Mouse (Mus musculus) kidney, postnatal 0 days (tissue): ENCODE measurements around the gene Ano2. TPM values are rescaled to one million over a fixed set of nuclear protein-coding genes. Genes with fewer than 3 reads are reported as not detected.

Experiments used
- ATAC-seq: fragments of 200-750 bp; cut with Nextera tagmentation; replicated peaks from 2 replicates; pipeline ENCODE4 v1.8.0; 2017; ENCODE audit warnings: low read depth, moderate number of reproducible peaks, moderate TSS enrichment, moderate library complexity; ENCODE audit not compliant: low FRiP score
- DNase-seq: peaks from one replicate; pipeline ENCODE4 v3.0.0-alpha.2; 2016; ENCODE audit warnings: low spot score
- H3K27ac ChIP-seq: fragments of 300-500 bp; sonication (generic); 2 replicates; pipeline ENCODE4 v1.5.1; 2014; ENCODE audit warnings: mild to moderate bottlenecking
- H3K27me3 ChIP-seq: fragments of 300-500 bp; sonication (generic); 2 replicates; pipeline ENCODE4 v1.6.1; 2014; ENCODE audit warnings: low read length, mixed read lengths; ENCODE audit not compliant: insufficient read depth
- H3K36me3 ChIP-seq: fragments of 300-500 bp; sonication (generic); 2 replicates; pipeline ENCODE4 v1.6.1; 2014; ENCODE audit warnings: low read length, mixed read lengths; ENCODE audit not compliant: insufficient read depth
- H3K4me1 ChIP-seq: fragments of 300-500 bp; sonication (generic); replicated peaks from 2 replicates; pipeline ENCODE4 v1.6.1; 2014; ENCODE audit warnings: antibody characterized with exemption, low read length, mixed read lengths; ENCODE audit not compliant: insufficient read depth
- H3K4me2 ChIP-seq: fragments of 300-500 bp; sonication (generic); 2 replicates; pipeline ENCODE4 v1.6.1; 2014; ENCODE audit warnings: mild to moderate bottlenecking, low read length, moderate library complexity, mixed read lengths
- H3K4me3 ChIP-seq: fragments of 300-500 bp; sonication (generic); replicated peaks from 2 replicates; pipeline ENCODE4 v1.5.1; 2014; ENCODE audit warnings: low read depth, low read length
- H3K9ac ChIP-seq: fragments of 300-500 bp; sonication (generic); 2 replicates; pipeline ENCODE4 v1.6.1; 2014; ENCODE audit warnings: low read depth, low read length
- H3K9me3 ChIP-seq: fragments of 300-500 bp; sonication (generic); replicated peaks from 2 replicates; pipeline ENCODE4 v1.6.1; 2016; ENCODE audit warnings: low read length, inconsistent platforms, mixed read lengths
- CTCF ChIP-seq: IDR thresholded peaks from 2 replicates; pipeline ENCODE4 v1.5.1; 2016; ENCODE audit warnings: antibody characterized with exemption, low read depth, mild to moderate bottlenecking, moderate library complexity
- WGBS: fragments of 180-500 bp; shearing (Covaris S2); extraction: QIAGEN DNeasy Blood & Tissue Kit; methylation state at CpG from one replicate; pipeline ENCODE4 v1.1.7; 2014; 5-methylcytosine and 5-hydroxymethylcytosine counted together
- polyA plus RNA-seq: library from polyadenylated mRNA; unstranded; fragments of >200 nt; fragmentation: Nextera tagmentation; extraction: Ambion mirVana; gene quantifications from 2 replicates; pipeline ENCODE4 v1.2.1, GENCODE M21; 2015

Ano2 gene
- polyA plus RNA-seq, 1 experiment from 2014 or later: 0.33 TPM

GRCm38 (mm10) chr6:125841284-125841683 lies 151.1 kb downstream of the Ano2 start:
- ATAC-seq: no peak
- WGBS: 40% methylated on average over 3 of the region's 3 CpGs

DNA sequence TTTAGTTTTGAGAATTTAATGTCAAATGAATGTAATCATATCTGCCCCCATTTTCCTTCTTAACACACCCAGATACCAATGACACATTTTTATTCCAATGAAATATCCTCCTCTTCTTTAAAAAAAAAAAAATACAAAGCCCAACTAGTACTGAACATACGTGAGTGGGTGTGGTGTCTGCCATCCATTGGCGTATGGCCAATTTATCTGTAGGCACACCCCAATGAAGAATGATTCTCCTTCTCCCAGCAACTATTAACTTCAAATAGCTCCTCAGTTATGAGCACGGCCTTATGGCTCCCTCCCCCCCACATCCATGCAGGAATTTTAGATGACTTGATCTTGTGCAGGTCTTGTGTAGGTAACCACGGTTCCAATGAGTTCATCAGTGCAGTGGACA lies 161.0 kb downstream of the Ano2 start:
- ATAC-seq (no peak), DNase-seq (no peak)
- Histone ChIP-seq H3K4me2 (no peak overlapping the region), H3K27ac (no peak overlapping the region), H3K4me1 (no peaks in the 10 kb centered on the region), H3K9ac (no peak overlapping the region), H3K9me3 (no peaks in the 10 kb centered on the region), H3K27me3 (no peaks in the 10 kb centered on the region), H3K4me3 (no peak overlapping the region), H3K36me3 (no peaks in the 10 kb centered on the region)
- 83% methylated on average over 4 of the region's 4 CpGs for WGBS
- no peak for TF ChIP-seq CTCF

More at GRCm38 (mm10) chr6:125841284-125841683, 151.1 kb downstream of the Ano2 start:
- Histone ChIP-seq H3K9me3 (no peaks in the 10 kb centered on the region), H3K4me2 (no peak overlapping the region), H3K4me3 (no peak overlapping the region), H3K27ac (no peak overlapping the region), H3K9ac (no peak overlapping the region), H3K4me1 (no peaks in the 10 kb centered on the region), H3K27me3 (no peaks in the 10 kb centered on the region), H3K36me3 (no peaks in the 10 kb centered on the region)
- TF ChIP-seq CTCF: no peak
- DNase-seq: peak; percentile 41

DNA sequence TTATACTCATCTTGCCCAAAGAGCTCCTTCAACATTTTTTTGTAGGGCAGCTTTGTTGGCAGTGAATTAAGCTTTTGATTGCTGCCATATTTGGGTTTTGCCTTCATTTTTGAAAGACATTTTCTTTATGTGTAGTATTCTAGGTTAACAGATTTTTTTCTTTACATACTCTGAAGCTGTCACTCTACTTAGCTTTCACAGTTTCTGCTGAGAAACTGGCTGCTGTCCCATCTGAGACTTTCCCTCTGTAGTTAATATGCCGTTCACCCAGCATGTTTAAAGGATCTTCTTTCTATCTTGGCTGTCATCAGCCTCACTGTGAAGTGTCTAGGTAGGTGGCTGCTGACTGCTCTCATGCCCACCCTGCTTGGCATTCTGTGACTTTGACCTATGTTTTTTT lies 168.1 kb downstream of the Ano2 start:
- H3K4me2 ChIP-seq: no peak overlapping the region
- no peak overlapping the region for H3K4me3 ChIP-seq
- no peak overlapping the region for H3K27ac ChIP-seq
- no peaks in the 10 kb centered on the region for H3K36me3 ChIP-seq
- WGBS: 46% methylated on average over 1 of the region's 1 CpGs
- DNase-seq (no peak), ATAC-seq (no peak)
- no peaks in the 10 kb centered on the region for H3K9me3 ChIP-seq
- no peak for TF ChIP-seq CTCF
- no peaks in the 10 kb centered on the region for H3K4me1 ChIP-seq
- H3K27me3 ChIP-seq: no peaks in the 10 kb centered on the region
- H3K9ac ChIP-seq: no peak overlapping the region

DNA sequence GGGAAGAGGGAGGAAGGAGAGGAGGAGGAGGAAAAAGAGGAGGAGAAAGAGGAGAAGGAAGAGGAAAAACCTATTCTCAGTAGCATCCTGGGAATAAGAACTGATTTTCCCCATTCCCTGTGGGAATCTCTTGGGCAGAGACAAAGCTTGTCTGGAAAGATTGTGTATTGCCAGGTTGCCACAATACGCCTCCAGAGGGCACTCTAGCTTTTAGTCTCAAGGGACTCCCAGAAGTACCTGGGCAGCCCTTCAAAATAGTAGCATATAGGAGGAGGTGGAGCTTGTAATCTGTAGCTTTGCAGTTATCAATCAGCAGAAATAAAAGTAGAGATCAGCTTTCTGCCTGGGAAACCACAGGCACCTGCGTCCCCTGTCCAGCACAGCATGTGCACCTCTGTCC lies 178.3 kb downstream of the Ano2 start:
- H3K4me3 ChIP-seq: no peak overlapping the region
- H3K27ac ChIP-seq: no peak overlapping the region
- no peaks in the 10 kb centered on the region for H3K36me3 ChIP-seq
- no peak overlapping the region for H3K4me2 ChIP-seq
- ATAC-seq: no peak
- H3K9me3 ChIP-seq: no peaks in the 10 kb centered on the region
- peak; percentile 79 for DNase-seq
- no peak overlapping the region for H3K9ac ChIP-seq
- peak; percentile 75 for TF ChIP-seq CTCF
- 35% methylated on average over 2 of the region's 2 CpGs for WGBS
- no peaks in the 10 kb centered on the region for H3K27me3 ChIP-seq
- no peaks in the 10 kb centered on the region for H3K4me1 ChIP-seq

- Histone ChIP-seq H3K27me3 (no peaks in the 10 kb centered on the region), H3K4me1 (no peaks in the 10 kb centered on the region), H3K27ac (no peak overlapping the region), H3K36me3 (no peaks in the 10 kb centered on the region), H3K4me2 (no peak overlapping the region), H3K9ac (no peak overlapping the region), H3K9me3 (no peaks in the 10 kb centered on the region), H3K4me3 (no peak overlapping the region)
- ATAC-seq: no peak
- 83% methylated on average over 4 of the region's 4 CpGs for WGBS
- DNase-seq: no peak
- TF ChIP-seq CTCF: no peak
Measured at GRCm38 (mm10) chr6:125871482-125871881, 181.3 kb downstream of the Ano2 start.

- TF ChIP-seq CTCF: no peak
- 89% methylated on average over 6 of the region's 6 CpGs for WGBS
- no peak for DNase-seq
Measured at GRCm38 (mm10) chr6:125874742-125875141, 184.5 kb downstream of the Ano2 start.

GRCm38 (mm10) chr6:125876884-125877283 lies 186.7 kb downstream of the Ano2 start:
- Histone ChIP-seq H3K4me1 (no peaks in the 10 kb centered on the region), H3K36me3 (no peaks in the 10 kb centered on the region), H3K9me3 (no peaks in the 10 kb centered on the region), H3K27ac (no peak overlapping the region), H3K4me3 (no peak overlapping the region), H3K27me3 (no peaks in the 10 kb centered on the region), H3K9ac (no peak overlapping the region), H3K4me2 (no peak overlapping the region)
- ATAC-seq (no peak), DNase-seq (no peak)
- 83% methylated on average over 1 of the region's 1 CpGs for WGBS
- TF ChIP-seq CTCF: no peak

More at GRCm38 (mm10) chr6:125874742-125875141, 184.5 kb downstream of the Ano2 start:
- Histone ChIP-seq H3K9me3 (no peaks in the 10 kb centered on the region), H3K9ac (no peak overlapping the region), H3K27ac (no peak overlapping the region), H3K4me3 (no peak overlapping the region), H3K36me3 (no peaks in the 10 kb centered on the region), H3K4me2 (no peak overlapping the region), H3K4me1 (no peaks in the 10 kb centered on the region), H3K27me3 (no peaks in the 10 kb centered on the region)
- no peak for ATAC-seq
